9 mouse cellular contexts compared by ENCODE assay signal in genomic region chr1:191995488-191995887, GRCm38 (mm10). TPM values are rescaled to one million over a fixed set of nuclear protein-coding genes. Genes with fewer than 3 reads are reported as not detected.
DNase-seq lines count a peak whose midpoint lies in the region; ATAC-seq and TF ChIP-seq lines count a peak whose summit lies in the region.
"Had no signal": no experiment of that assay in that cellular context is flagged by ENCODE, and none has a peak within 500 bp of the region (broad histone marks: within the 10 kb centered on the region; RNA-seq: fewer than 3 reads in every experiment).

No protein-coding gene starts in this region.

- peak; percentile 77 to 78 (median 77) for TF ChIP-seq CTCF in MEL (IDR thresholded peaks at IDR 0.05 in 2 of 3, conservative IDR thresholded peaks at IDR 0.05 in 1 of 3; ENCODE audit: control insufficient read depth in 1 of 3, insufficient read depth in 1 of 3, low read depth in 2 of 3, low read length in 3 of 3, poor library complexity in 1 of 3, severe bottlenecking in 1 of 3)
- peak; percentile 41; the same call in 1 of the 2 replicates for TF ChIP-seq CTCF in cortical plate, adult 2 months (IDR thresholded peaks at IDR 0.05; ENCODE audit: extremely low read depth, insufficient read depth, low read length)

- TF ChIP-seq POLR2A in MEL (IDR thresholded peaks at IDR 0.05; ENCODE audit: control insufficient read depth in 1 of 2, insufficient read depth in 1 of 2, low read depth in 1 of 2, low read length in 2 of 2, poor library complexity in 1 of 2) = no peak
- TF ChIP-seq POLR2A in cortical plate, adult 2 months (IDR thresholded peaks at IDR 0.05; ENCODE audit: extremely low read depth, insufficient read depth, low read length) = no peak

- H3K4me1 ChIP-seq in MEL (ENCODE audit: control insufficient read depth in 1 of 2, insufficient read depth in 2 of 2, low read length in 2 of 2) = peaks cover 0 to 6% of the 10 kb centered on the region in 2 experiments; a peak in 2 of 4 replicates
- no peaks in the 10 kb centered on the region for H3K4me1 ChIP-seq in cortical plate, adult 2 months (ENCODE audit: control insufficient read depth, insufficient read depth, low read length)
- H3K4me1 ChIP-seq: embryonic facial prominence, embryonic 12.5 days had no signal

- H3K9me3 ChIP-seq in MEL (replicated peaks; ENCODE audit: insufficient read depth, low read length) = no peaks in the 10 kb centered on the region
- H3K9me3 ChIP-seq: embryonic facial prominence, embryonic 12.5 days had no signal

- TF ChIP-seq EP300 in MEL (IDR thresholded peaks at IDR 0.05; ENCODE audit: low read depth in 1 of 2, low read length in 2 of 2) = no peak

- no peak overlapping the region for H3K9ac ChIP-seq in MEL (ENCODE audit: control insufficient read depth, low read depth, low read length, poor library complexity, severe bottlenecking)
- H3K9ac ChIP-seq: embryonic facial prominence, embryonic 12.5 days had no signal

- peak; percentile 58 for DNase-seq in heart, adult 8-10 months (ENCODE audit: low spot score)
- DNase-seq in heart, adult 11 months = no peak
- peak; percentile 72 for DNase-seq in 3T3-L1 (ENCODE audit: low read depth, low spot score)
- DNase-seq in MEL (ENCODE audit: low read depth, low spot score) = peak; percentile 77
- peak; percentile 56 to 87 for DNase-seq in kidney, postnatal 36 days
- DNase-seq in thymus, postnatal 10 days (ENCODE audit: low spot score in 2 of 2) = peak; percentile 54 to 79

- no peak overlapping the region for H3K27ac ChIP-seq in MEL (ENCODE audit: control insufficient read depth, low read depth, low read length)
- no peak overlapping the region for H3K27ac ChIP-seq in cortical plate, adult 2 months (ENCODE audit: insufficient read depth, low read length)
- H3K27ac ChIP-seq: embryonic facial prominence, embryonic 12.5 days had no signal

- no peaks in the 10 kb centered on the region for H3K79me2 ChIP-seq in MEL (ENCODE audit: control insufficient read depth, insufficient read depth, low read length, poor library complexity)

- H3K27me3 ChIP-seq in MEL (ENCODE audit: control insufficient read depth in 1 of 2, insufficient read depth in 2 of 2, low read length in 2 of 2) = no peaks in the 10 kb centered on the region
- H3K27me3 ChIP-seq: embryonic facial prominence, embryonic 12.5 days had no signal

- ATAC-seq in monocyte, adult 5-6 weeks (replicated peaks; ENCODE audit: insufficient number of reproducible peaks, low FRiP score, low TSS enrichment, poor library complexity, severe bottlenecking) = peak; percentile 51

- no peak overlapping the region for H3K4me3 ChIP-seq in MEL (ENCODE audit: control insufficient read depth in 1 of 2, insufficient read depth in 1 of 2, low read depth in 2 of 2, low read length in 2 of 2)
- no peak overlapping the region for H3K4me3 ChIP-seq in cortical plate, adult 2 months (ENCODE audit: insufficient read depth, low read length)
- H3K4me3 ChIP-seq: embryonic facial prominence, embryonic 12.5 days had no signal

- peaks cover 0 to 5% of the 10 kb centered on the region in 2 experiments; a peak in 1 of 4 replicates for H3K36me3 ChIP-seq in MEL (ENCODE audit: control insufficient read depth in 1 of 2, insufficient read depth in 2 of 2, low read length in 2 of 2)

- peak; percentile 79 for TF ChIP-seq RAD21 in MEL (IDR thresholded peaks at IDR 0.05; ENCODE audit: low read depth, low read length)

TF ChIP-seq in MEL, 35 proteins besides CTCF, POLR2A, EP300 and RAD21:
- no peak for TF ChIP-seq HCFC1 (IDR thresholded peaks at IDR 0.05; ENCODE audit: low read depth, low read length)
- peak; percentile 60 for TF ChIP-seq ZC3H11A (IDR thresholded peaks at IDR 0.05; ENCODE audit: low read depth, low read length)
- TF ChIP-seq RCOR1 (IDR thresholded peaks at IDR 0.05; ENCODE audit: low read depth, low read length) = no peak
- TF ChIP-seq CHD2 (IDR thresholded peaks at IDR 0.05; ENCODE audit: low read length) = no peak
- TF ChIP-seq SMC3 (IDR thresholded peaks at IDR 0.05; ENCODE audit: low read depth, low read length) = peak; percentile 79
- no peak for TF ChIP-seq MAZ (IDR thresholded peaks at IDR 0.05; ENCODE audit: low read depth, low read length)
- no peak for TF ChIP-seq KAT2A (conservative IDR thresholded peaks at IDR 0.05; ENCODE audit: low read depth, low read length)

RNA-seq across cellular contexts. Expression of gene Rd3, which starts 18.3 kb away (rescaled TPM):
- total RNA-seq in heart, adult 8-10 months (2022) = under 1 TPM; 0.06 to 0.14 (median 0.12) TPM
- not detected in 2 replicates for total RNA-seq in MEL (2012; rRNA removed)
- polyA plus RNA-seq in MEL (2012; ENCODE audit: insufficient read depth in 1 of 2, insufficient read length in 2 of 2, low read depth in 1 of 2, low replicate concordance in 2 of 2, missing spikeins in 1 of 2) = not detected
- polyA plus RNA-seq in cortical plate, adult 2 months (2012; rRNA removed) = 0.23 and 0.52 TPM in 2 replicates
- not detected in 3 replicates for total RNA-seq in monocyte, adult 5-6 weeks (2017)
